Mouse (Mus musculus): ENCODE results near the gene Gm6502.
"Not testable (repeated sequence)": the region's sequence is repeated elsewhere in the genome, so short reads cannot be mapped to it uniquely, and the experiment has no call there.

The Gm6502 gene

DNA sequence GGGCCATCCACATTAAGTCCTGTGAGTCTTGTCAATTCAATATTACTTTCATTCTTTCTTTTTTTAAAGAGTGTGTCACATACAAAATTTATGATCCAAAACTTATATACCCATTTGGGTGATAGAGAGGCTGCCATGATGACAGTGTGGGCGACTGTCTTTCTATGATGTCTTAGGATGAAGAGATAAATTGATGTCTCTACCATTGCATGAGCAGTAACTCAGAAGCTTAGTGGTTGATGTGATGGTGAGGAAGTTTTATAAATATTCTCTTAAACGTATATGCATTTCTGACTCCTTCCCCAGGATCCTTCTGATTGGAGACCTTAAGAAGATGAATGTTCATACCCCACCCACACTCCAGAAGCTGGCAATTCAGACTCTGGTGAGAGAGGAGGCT lies at the start of gene Gm6502:
Gene Gm6502, plus strand, starts transcription at position 301 of the 400 bp plus-strand sequence.
- not testable (repeated sequence) for DNase-seq (ENCODE audit: low spot score in 2 of 2)

GRCm38 (mm10) chr5:94306696-94307095 lies 7.5 kb upstream of the Gm6502 start, which contains the start of gene A430089I19Rik:
Gene A430089I19Rik (minus strand): TSS chr5:94306796.
- DNase-seq (ENCODE audit: low spot score in 2 of 2), result not testable (repeated sequence)

GRCm38 (mm10) chr5:94339449-94339848 lies 25.2 kb downstream of the Gm6502 start, which contains the start of gene AA792892:
Gene AA792892 (plus strand): TSS chr5:94339749.
- not testable (repeated sequence) for DNase-seq (ENCODE audit: low spot score in 2 of 2)

All from right cerebral cortex, postnatal 36 days (tissue).